Mouse (Mus musculus) liver, postnatal 0 days (tissue): ENCODE data around the gene Vta1.

ENCODE experiments used
- CTCF ChIP-seq: sonication (generic); IDR thresholded peaks from 2 replicates; pipeline ENCODE4 v1.5.1; 2016; ENCODE audit warnings: antibody characterized with exemption, low read depth
- EP300 ChIP-seq: IDR thresholded peaks from 2 replicates; pipeline ENCODE4 v1.6.1; 2016; ENCODE audit warnings: antibody characterized with exemption, low read depth, mild to moderate bottlenecking

DNA sequence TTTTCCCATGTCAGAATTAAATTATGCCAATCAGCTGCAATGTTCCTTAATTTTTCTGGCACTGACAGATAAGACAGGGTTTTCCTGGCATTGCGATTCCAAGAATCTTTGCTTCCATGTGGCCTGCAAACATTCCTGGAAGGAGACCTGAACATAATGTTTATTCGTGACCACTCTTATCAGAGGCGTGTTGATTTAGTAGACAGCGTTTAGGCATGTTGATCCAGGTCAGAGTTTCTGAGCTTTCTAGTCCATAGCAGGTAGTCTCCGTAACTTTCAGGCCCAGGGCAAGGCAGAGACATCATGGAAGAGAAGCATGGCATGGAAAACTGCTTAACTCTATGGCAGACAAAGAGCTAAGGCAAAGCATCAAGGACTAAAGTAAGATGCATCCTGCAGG, 97.8 kb downstream of the Vta1 start:
- TF ChIP-seq CTCF (no peak), EP300 (no peak)
